Mouse (Mus musculus) common myeloid progenitor, adult 5-6 weeks (primary cell): Measurements from ENCODE around the gene Afap1. TPM values are rescaled to one million over a fixed set of nuclear protein-coding genes. Genes with fewer than 3 reads are reported as not detected.

Source experiments
- ATAC-seq: replicated peaks from 2 replicates; pipeline ENCODE4 v1.8.0; 2016; ENCODE audit warnings: low read depth, mild to moderate bottlenecking, moderate TSS enrichment, inconsistent platforms; ENCODE audit not compliant: poor library complexity, severe bottlenecking
- total RNA-seq: library from RNA; stranded (forward); fragments of 200-1000, 187-1606 nt; gene quantifications from 2 replicates; pipeline ENCODE4 v1.2.3, GENCODE M21; 2017

The Afap1 gene
- total RNA-seq, 1 experiment from 2014 or later, result 3.6 TPM

GRCm38 (mm10) chr5:35895926-35896325, 2.8 kb downstream of the Afap1 start:
- ATAC-seq, result no peak

- ATAC-seq, result no peak
Observed at GRCm38 (mm10) chr5:35896556-35896955, 3.4 kb downstream of the Afap1 start.

- ATAC-seq, result no peak
Observed at GRCm38 (mm10) chr5:35897147-35897546, 4.0 kb downstream of the Afap1 start.

- no peak for ATAC-seq
Observed at GRCm38 (mm10) chr5:35898114-35898513, 5.0 kb downstream of the Afap1 start.

GRCm38 (mm10) chr5:35898994-35899393, 5.9 kb downstream of the Afap1 start:
- ATAC-seq, result no peak

GRCm38 (mm10) chr5:35900401-35901225, 7.5 kb downstream of the Afap1 start:
- no peak for ATAC-seq

- peak; percentile 61; the same call in 1 of the 2 replicates for ATAC-seq
Observed at GRCm38 (mm10) chr5:35901226-35901809, 8.2 kb downstream of the Afap1 start.

GRCm38 (mm10) chr5:35903456-35903855, 10.3 kb downstream of the Afap1 start:
- ATAC-seq, result no peak

- ATAC-seq, result no peak
Observed at GRCm38 (mm10) chr5:35905283-35905682, 12.2 kb downstream of the Afap1 start.

- no peak for ATAC-seq
Observed at GRCm38 (mm10) chr5:35907090-35907489, 14.0 kb downstream of the Afap1 start.

- peak; percentile 52 for ATAC-seq
Observed at GRCm38 (mm10) chr5:35907633-35908426, 14.7 kb downstream of the Afap1 start.

- no peak for ATAC-seq
Observed at GRCm38 (mm10) chr5:35908626-35909443, 15.7 kb downstream of the Afap1 start.

GRCm38 (mm10) chr5:35915629-35916300, 22.6 kb downstream of the Afap1 start:
- no peak for ATAC-seq

- ATAC-seq, result no peak
Observed at GRCm38 (mm10) chr5:35916666-35917065, 23.5 kb downstream of the Afap1 start.

- no peak for ATAC-seq
Observed at GRCm38 (mm10) chr5:35918387-35918786, 25.3 kb downstream of the Afap1 start.

GRCm38 (mm10) chr5:35920076-35920475, 27.0 kb downstream of the Afap1 start:
- no peak for ATAC-seq

- ATAC-seq, result no peak
Observed at GRCm38 (mm10) chr5:35920557-35920956, 27.4 kb downstream of the Afap1 start.

- no peak for ATAC-seq
Observed at GRCm38 (mm10) chr5:35921141-35921540, 28.0 kb downstream of the Afap1 start.

GRCm38 (mm10) chr5:35921595-35922254, 28.6 kb downstream of the Afap1 start:
- no peak; the same call in 1 of the 2 replicates for ATAC-seq
